Mouse (Mus musculus): ENCODE measurements at regions not wholly inside any gene's neighbourhood (a gene's known extent, or its start where the extent isn't known, plus 50 kb on each side); places are given as distances from the start of the nearest gene placed in this dataset.
"Not testable (repeated sequence)": the region's sequence is repeated elsewhere in the genome, so short reads cannot be mapped to it uniquely, and the experiment has no call there.

- in situ Hi-C loops (cut with MseI, MboI) = loop anchor here in 1 of 2 experiments (25.0 kb wide), 1 partner anchor 608 kb away; no protein-coding TSS in a partner anchor
These were observed 131.0 kb upstream of the Dapk1 start for GRCm38 (mm10) chr13:60470426-60471398.

GRCm38 (mm10) chr13:60471602-60472001, 130.1 kb upstream of the Dapk1 start:
- in situ Hi-C loops (cut with MseI, MboI) = loop anchor here in 1 of 2 experiments (25.0 kb wide), 1 partner anchor 609 kb away; no protein-coding TSS in a partner anchor

GRCm38 (mm10) chr13:60476366-60476765, 125.4 kb upstream of the Dapk1 start:
- in situ Hi-C loops (cut with MseI, MboI) = loop anchor here (5.0 kb wide), 1 partner anchor 266 kb away; no protein-coding TSS in a partner anchor

DNA sequence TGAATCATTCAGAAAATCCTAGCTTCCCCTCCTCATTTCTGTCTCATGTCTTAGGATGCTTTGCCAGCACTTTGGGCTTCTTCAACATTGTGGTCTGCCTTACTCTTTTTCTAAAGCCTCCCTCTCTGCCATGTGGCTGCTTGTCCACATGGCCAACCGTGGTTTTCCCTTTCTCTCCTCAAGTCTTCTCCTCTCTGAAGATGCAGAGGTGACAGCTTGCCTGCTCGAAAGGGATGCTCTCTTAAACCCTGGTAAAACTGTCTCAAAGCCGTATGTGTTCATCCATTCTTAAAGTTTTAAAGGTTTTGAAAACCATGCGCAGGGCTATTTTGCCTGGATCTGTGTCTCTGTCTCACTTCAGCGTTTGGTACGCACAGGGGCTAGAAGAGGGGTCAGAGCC, 123.4 kb upstream of the Dapk1 start:
- in situ Hi-C loops (cut with MseI, MboI) = loop anchor here (5.0 kb wide), 1 partner anchor 264 kb away; no protein-coding TSS in a partner anchor

GRCm38 (mm10) chr13:60479043-60479861, 122.5 kb upstream of the Dapk1 start:
- in situ Hi-C loops (cut with MseI, MboI) = loop anchor here (5.0 kb wide), 1 partner anchor 263 kb away; no protein-coding TSS in a partner anchor

- in situ Hi-C loops (cut with MseI, MboI) = loop anchor here (5.0 kb wide), 1 partner anchor 262 kb away; no protein-coding TSS in a partner anchor
These were observed 121.7 kb upstream of the Dapk1 start for GRCm38 (mm10) chr13:60479862-60480730.

GRCm38 (mm10) chr13:60480731-60481431, 120.9 kb upstream of the Dapk1 start:
- in situ Hi-C loops (cut with MseI, MboI) = no loop called here

GRCm38 (mm10) chr13:60481451-60481850, 120.3 kb upstream of the Dapk1 start:
- in situ Hi-C loops (cut with MseI, MboI) = not testable (repeated sequence)

- in situ Hi-C loops (cut with MseI, MboI) = no loop called here
These were observed 119.8 kb upstream of the Dapk1 start for GRCm38 (mm10) chr13:60481946-60482345.

DNA sequence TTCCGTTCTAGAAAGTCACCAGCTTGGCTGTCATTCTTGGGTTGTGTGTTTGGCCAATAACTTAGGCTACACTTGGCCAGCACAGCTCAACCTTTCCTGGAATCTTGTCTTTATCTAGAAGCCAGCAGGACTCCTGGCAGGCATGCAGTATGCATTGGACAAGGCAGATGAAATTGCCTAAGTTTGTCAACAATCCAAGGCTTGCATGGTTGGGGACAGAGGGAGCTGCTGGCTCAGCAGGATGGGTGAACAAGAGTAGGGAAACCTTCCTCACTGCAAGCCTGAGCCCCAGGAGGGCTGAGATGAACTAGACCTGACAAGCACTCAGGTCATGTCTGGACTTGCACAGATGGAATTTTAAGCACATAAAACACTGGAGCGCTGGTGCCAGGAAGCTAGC, 115.6 kb upstream of the Dapk1 start:
- in situ Hi-C loops (cut with MseI, MboI) = no loop called here

DNA sequence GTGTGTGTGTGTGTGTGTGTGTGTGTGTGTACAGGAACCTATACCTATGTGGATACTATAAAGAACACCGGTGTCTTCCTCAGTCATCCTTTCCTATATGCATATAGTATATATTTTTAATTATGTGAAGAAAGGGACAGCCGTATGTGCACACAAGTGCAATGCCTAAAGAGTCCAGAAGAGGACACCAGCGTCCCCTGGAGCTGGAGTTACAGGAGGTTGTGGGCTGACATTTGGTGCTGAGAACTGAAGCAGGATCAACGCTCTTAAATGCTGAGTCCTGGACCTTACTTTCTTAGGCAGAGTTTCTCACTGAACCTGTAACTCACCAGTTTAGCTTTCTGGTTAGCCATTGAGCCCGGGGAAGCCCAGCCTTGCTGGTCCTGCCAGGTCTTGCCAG, 114.9 kb upstream of the Dapk1 start:
- in situ Hi-C loops (cut with MseI, MboI) = no loop called here

- in situ Hi-C loops (cut with MseI, MboI) = no loop called here
These were observed 113.4 kb upstream of the Dapk1 start for GRCm38 (mm10) chr13:60488131-60488883.

DNA sequence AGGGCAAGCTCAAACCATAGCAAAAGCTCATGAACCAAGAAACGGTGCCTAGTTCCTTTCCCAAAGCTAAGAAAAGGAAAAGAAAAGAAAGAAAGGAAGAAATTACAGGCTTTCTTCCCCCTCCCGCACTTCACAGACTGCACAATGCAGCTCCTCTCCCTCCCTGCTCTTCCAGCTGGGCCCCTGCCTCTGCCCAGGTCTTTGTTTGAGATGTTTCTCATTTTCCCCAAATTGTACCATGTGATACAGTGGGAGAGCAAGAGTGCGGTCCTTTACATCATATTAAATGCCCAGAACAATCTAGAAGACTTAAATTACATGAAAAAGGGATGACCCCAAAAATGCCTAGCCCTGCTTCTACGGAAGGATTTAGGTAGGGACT, 112.9 kb upstream of the Dapk1 start:
- in situ Hi-C loops (cut with MseI, MboI) = no loop called here

GRCm38 (mm10) chr13:60491948-60492464, 109.7 kb upstream of the Dapk1 start:
- in situ Hi-C loops (cut with MseI, MboI) = no loop called here

GRCm38 (mm10) chr13:60493836-60494235, 107.9 kb upstream of the Dapk1 start:
- in situ Hi-C loops (cut with MseI, MboI) = no loop called here

GRCm38 (mm10) chr13:60497714-60498400, 103.9 kb upstream of the Dapk1 start:
- in situ Hi-C loops (cut with MseI, MboI) = no loop called here

GRCm38 (mm10) chr13:60504196-60504595, 97.6 kb upstream of the Dapk1 start:
- in situ Hi-C loops (cut with MseI, MboI) = no loop called here

GRCm38 (mm10) chr13:60507611-60508010, 94.1 kb upstream of the Dapk1 start:
- in situ Hi-C loops (cut with MseI, MboI) = no loop called here

GRCm38 (mm10) chr13:60508054-60508453, 93.7 kb upstream of the Dapk1 start:
- in situ Hi-C loops (cut with MseI, MboI) = no loop called here
